Mouse (Mus musculus): ENCODE results near the gene Zbtb46.

GRCm38 (mm10) chr2:181415945-181416344 lies 43.3 kb downstream of the Zbtb46 start:
- TF ChIP-seq POLR2A (IDR thresholded peaks at IDR 0.05; ENCODE audit: control insufficient read depth, low read depth, low read length) (no peak), CTCF (IDR thresholded peaks at IDR 0.05; ENCODE audit: control insufficient read depth, insufficient read depth, insufficient replicate concordance, low read depth, low read length) (no peak)

All from testis, adult 2 months (tissue).